ENCODE assay signal across 17 mouse cellular contexts in the genomic region with DNA sequence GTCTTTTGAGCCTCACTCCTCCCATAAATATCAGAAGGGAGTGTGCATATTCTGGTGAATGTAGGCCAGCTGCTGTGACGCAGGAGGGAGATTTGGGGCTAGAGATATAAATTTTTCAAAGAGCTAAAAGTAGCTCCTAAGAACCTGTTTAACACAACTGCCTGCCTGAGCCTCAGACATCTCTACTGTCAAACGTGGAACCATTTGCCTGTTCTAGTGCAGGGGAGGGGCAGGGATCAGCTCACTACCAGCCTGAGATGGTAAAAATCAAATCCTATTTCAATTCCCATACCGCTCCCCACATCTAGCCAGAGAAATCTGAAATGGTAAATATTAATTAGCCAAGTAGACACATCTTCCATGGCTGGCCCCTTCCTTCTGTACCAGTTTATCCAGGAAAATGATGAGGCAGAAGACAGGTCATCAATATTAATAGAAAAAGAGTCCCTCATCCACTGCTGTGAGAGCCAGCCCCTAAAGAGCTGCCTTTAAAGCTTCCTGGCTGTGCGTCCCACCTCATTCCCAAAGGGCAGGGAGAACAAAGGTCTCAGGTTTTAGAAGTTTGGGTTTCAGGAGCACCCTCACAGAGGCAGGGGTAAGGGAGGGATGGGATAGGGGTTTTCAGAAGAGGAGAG.
DNase-seq lines count a peak whose midpoint lies in the region; ATAC-seq and TF ChIP-seq lines count a peak whose summit lies in the region.
"Had no signal": no experiment of that assay in that cellular context is flagged by ENCODE, and none has a peak within 500 bp of the region (broad histone marks: within the 10 kb centered on the region; RNA-seq: fewer than 3 reads in every experiment).

No protein-coding gene starts in this region.

- TF ChIP-seq POLR2A in brain, embryonic 14.5 days (IDR thresholded peaks at IDR 0.05; ENCODE audit: borderline replicate concordance, extremely low read depth, insufficient read depth, insufficient read length, poor library complexity, severe bottlenecking), result no peak

- H3K9ac ChIP-seq in hindbrain, embryonic 14.5 days, result 0 out of 2 replicates have a peak overlapping the region, but pooled peaks have one; percentile 14
- no peak overlapping the region for H3K9ac ChIP-seq in midbrain, embryonic 16.5 days (ENCODE audit: low read depth, low read length)
- H3K9ac ChIP-seq: forebrain, embryonic 12.5 days; heart, embryonic 12.5 days; stomach, embryonic 15.5 days had no signal

- no peak overlapping the region for H3K4me3 ChIP-seq in left cerebral cortex, adult 2 months
- H3K4me3 ChIP-seq in hindbrain, embryonic 14.5 days (replicated peaks; ENCODE audit: low read length), result no peak overlapping the region
- no peak overlapping the region for H3K4me3 ChIP-seq in midbrain, embryonic 16.5 days (ENCODE audit: low read depth, low read length)
- H3K4me3 ChIP-seq: forebrain, embryonic 12.5 days; heart, embryonic 12.5 days; stomach, embryonic 15.5 days had no signal

- no peak for DNase-seq in left cerebral cortex, adult 2 months (ENCODE audit: extremely low spot score in 1 of 2, low spot score in 2 of 2)
- no peak for DNase-seq in left cerebral cortex, adult 11 months (ENCODE audit: low spot score)
- DNase-seq in brain, embryonic 14.5 days (ENCODE audit: low read depth), result peak; percentile 29
- no peak for DNase-seq in hindbrain, embryonic 14.5 days (ENCODE audit: low spot score)
- no peak for DNase-seq in layer of hippocampus, postnatal 25 days (ENCODE audit: extremely low spot score in 1 of 2, low spot score in 1 of 2)
- no peak for DNase-seq in embryo, embryonic 9.5 days (ENCODE audit: extremely low spot score)
- DNase-seq: cerebellum, adult 9-10 months; kidney, adult 11 months; kidney, postnatal 25 days; layer of hippocampus, adult 9-11 months; lung, adult 18-20 months; spleen, adult 18-20 months had no signal

- peak overlapping the region; percentile 69 for H3K27ac ChIP-seq in left cerebral cortex, adult 2 months
- peak overlapping the region; percentile 35 for H3K27ac ChIP-seq in hindbrain, embryonic 14.5 days
- H3K27ac ChIP-seq in midbrain, embryonic 16.5 days (ENCODE audit: low read length), result peak overlapping the region; percentile 58
- H3K27ac ChIP-seq: forebrain, embryonic 12.5 days; stomach, embryonic 15.5 days had no signal

- intact Hi-C loops in left cerebral cortex, adult 2 months (cut with DNase I), result no loop called here

- ATAC-seq in hindbrain, embryonic 14.5 days (ENCODE audit: low FRiP score), result peak; percentile 46; the same call in 1 of the 2 replicates
- peak; percentile 82 for ATAC-seq in midbrain, embryonic 16.5 days
- ATAC-seq in monocyte, adult 5-6 weeks (replicated peaks; ENCODE audit: insufficient number of reproducible peaks, low FRiP score, low TSS enrichment, poor library complexity, severe bottlenecking), result no peak

- H3K4me2 ChIP-seq in hindbrain, embryonic 14.5 days (replicated peaks), result no peak overlapping the region
- no peak overlapping the region for H3K4me2 ChIP-seq in midbrain, embryonic 16.5 days (ENCODE audit: low read length)
- H3K4me2 ChIP-seq: forebrain, embryonic 12.5 days; heart, embryonic 12.5 days; stomach, embryonic 15.5 days had no signal

- TF ChIP-seq CTCF in left cerebral cortex, adult 2 months (IDR thresholded peaks at IDR 0.05), result no peak
- no peak for TF ChIP-seq CTCF in brain, embryonic 14.5 days (IDR thresholded peaks at IDR 0.05; ENCODE audit: borderline replicate concordance, extremely low read depth, insufficient read depth, insufficient read length)

- WGBS in hindbrain, embryonic 14.5 days, result 46% methylated on average over 4 of the region's 4 CpGs
- 42% methylated on average over 4 of the region's 4 CpGs for WGBS in midbrain, embryonic 16.5 days

- H3K9me3 ChIP-seq in hindbrain, embryonic 14.5 days (ENCODE audit: control insufficient read depth, low read length), result no peaks in the 10 kb centered on the region
- no peaks in the 10 kb centered on the region for H3K9me3 ChIP-seq in midbrain, embryonic 16.5 days (replicated peaks; ENCODE audit: control insufficient read depth, low read length, poor library complexity, severe bottlenecking)
- H3K9me3 ChIP-seq: forebrain, embryonic 12.5 days; heart, embryonic 12.5 days; stomach, embryonic 15.5 days had no signal

- H3K4me1 ChIP-seq in hindbrain, embryonic 14.5 days (replicated peaks; ENCODE audit: control insufficient read depth, insufficient read depth, low read length), result no peaks in the 10 kb centered on the region
- H3K4me1 ChIP-seq in midbrain, embryonic 16.5 days (ENCODE audit: control insufficient read depth, insufficient read depth, low read length), result peaks cover 10% of the 10 kb centered on the region
- H3K4me1 ChIP-seq: forebrain, embryonic 12.5 days; stomach, embryonic 15.5 days had no signal

- no peaks in the 10 kb centered on the region for H3K27me3 ChIP-seq in hindbrain, embryonic 14.5 days (ENCODE audit: control insufficient read depth, insufficient read depth, low read length)
- no peaks in the 10 kb centered on the region for H3K27me3 ChIP-seq in midbrain, embryonic 16.5 days (ENCODE audit: control insufficient read depth, insufficient read depth, low read depth, low read length)
- H3K27me3 ChIP-seq: forebrain, embryonic 12.5 days; heart, embryonic 12.5 days; stomach, embryonic 15.5 days had no signal

- no peaks in the 10 kb centered on the region for H3K36me3 ChIP-seq in hindbrain, embryonic 14.5 days (replicated peaks; ENCODE audit: control insufficient read depth, insufficient read depth)
- no peaks in the 10 kb centered on the region for H3K36me3 ChIP-seq in midbrain, embryonic 16.5 days (ENCODE audit: control insufficient read depth, insufficient read depth, low read length)
- H3K36me3 ChIP-seq: forebrain, embryonic 12.5 days; heart, embryonic 12.5 days; stomach, embryonic 15.5 days had no signal
